Mouse (Mus musculus): ENCODE data around the gene Btbd11.

Gene Btbd11

GRCm38 (mm10) chr10:85475642-85476345 lies 89.2 kb downstream of the Btbd11 start:
- DNase-seq (ENCODE audit: low spot score in 2 of 2) = no peak

- DNase-seq (ENCODE audit: low spot score in 2 of 2) = no peak
Observed at GRCm38 (mm10) chr10:85479959-85480625, 93.5 kb downstream of the Btbd11 start.

- no peak for DNase-seq (ENCODE audit: low spot score in 2 of 2)
Observed at GRCm38 (mm10) chr10:85481106-85481505, 94.5 kb downstream of the Btbd11 start.

- peak; percentile 9 to 51 for DNase-seq (ENCODE audit: low spot score in 2 of 2)
Observed at GRCm38 (mm10) chr10:85482064-85482473, 95.5 kb downstream of the Btbd11 start.

GRCm38 (mm10) chr10:85482480-85482879 lies 95.9 kb downstream of the Btbd11 start:
- DNase-seq (ENCODE audit: low spot score in 2 of 2) = no peak

GRCm38 (mm10) chr10:85486456-85486855 lies 99.8 kb downstream of the Btbd11 start:
- DNase-seq (ENCODE audit: low spot score in 2 of 2) = no peak

- no peak for DNase-seq (ENCODE audit: low spot score in 2 of 2)
Observed at GRCm38 (mm10) chr10:85492583-85492982, 106.0 kb downstream of the Btbd11 start.

- DNase-seq (ENCODE audit: low spot score in 2 of 2) = no peak
Observed at GRCm38 (mm10) chr10:85496358-85496757, 109.7 kb downstream of the Btbd11 start.

- DNase-seq (ENCODE audit: low spot score in 2 of 2) = no peak
Observed at GRCm38 (mm10) chr10:85496981-85497380, 110.4 kb downstream of the Btbd11 start.

- no peak for DNase-seq (ENCODE audit: low spot score in 2 of 2)
Observed at GRCm38 (mm10) chr10:85497931-85498330, 111.3 kb downstream of the Btbd11 start.

- no peak for DNase-seq (ENCODE audit: low spot score in 2 of 2)
Observed at GRCm38 (mm10) chr10:85500573-85501155, 114.0 kb downstream of the Btbd11 start.

GRCm38 (mm10) chr10:85501966-85502566 lies 115.5 kb downstream of the Btbd11 start:
- no peak for DNase-seq (ENCODE audit: low spot score in 2 of 2)

- no peak for DNase-seq (ENCODE audit: low spot score in 2 of 2)
Observed at GRCm38 (mm10) chr10:85502656-85503055, 116.0 kb downstream of the Btbd11 start.

GRCm38 (mm10) chr10:85503453-85503852 lies 116.8 kb downstream of the Btbd11 start:
- no peak for DNase-seq (ENCODE audit: low spot score in 2 of 2)

GRCm38 (mm10) chr10:85507270-85508050 lies 120.8 kb downstream of the Btbd11 start:
- no peak for DNase-seq (ENCODE audit: low spot score in 2 of 2)

- DNase-seq (ENCODE audit: low spot score in 2 of 2) = no peak
Observed at GRCm38 (mm10) chr10:85508193-85508794, 121.7 kb downstream of the Btbd11 start.

- DNase-seq (ENCODE audit: low spot score in 2 of 2) = no peak
Observed at GRCm38 (mm10) chr10:85509000-85509399, 122.4 kb downstream of the Btbd11 start.

GRCm38 (mm10) chr10:85510329-85510728 lies 123.7 kb downstream of the Btbd11 start:
- DNase-seq (ENCODE audit: low spot score in 2 of 2) = no peak

- DNase-seq (ENCODE audit: low spot score in 2 of 2) = no peak
Observed at GRCm38 (mm10) chr10:85512808-85513207, 126.2 kb downstream of the Btbd11 start.

GRCm38 (mm10) chr10:85517223-85518110 lies 130.9 kb downstream of the Btbd11 start:
- no peak for DNase-seq (ENCODE audit: low spot score in 2 of 2)

Data from right cerebral cortex, postnatal 36 days (tissue).